Mouse (Mus musculus): ENCODE measurements around the gene Frat2. TPM values are rescaled to one million over a fixed set of nuclear protein-coding genes. Genes with fewer than 3 reads are reported as not detected.

The Frat2 gene
- polyA plus RNA-seq, 2 experiments, result 3.4 to 5.2 TPM

DNA sequence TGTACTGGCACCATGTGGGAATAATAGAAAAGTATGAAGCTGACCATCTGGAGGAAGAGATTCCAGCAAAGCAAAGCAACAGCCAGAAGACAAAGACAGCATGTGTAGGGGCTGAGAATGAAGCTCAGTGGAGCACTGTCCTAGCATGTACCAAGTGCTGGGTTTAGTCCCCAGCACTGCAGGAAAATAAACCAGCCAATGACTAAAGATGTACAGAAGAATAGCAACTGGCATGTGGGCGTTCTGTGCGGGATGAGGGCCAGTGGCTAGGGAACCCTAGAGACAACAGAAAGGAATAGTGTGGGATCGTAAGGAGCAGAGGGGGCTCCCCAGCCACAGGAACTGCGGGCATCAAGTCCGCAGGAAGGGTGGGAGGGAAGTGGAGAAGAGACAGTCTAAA is 21.4 kb upstream of the Frat2 start:
- Histone ChIP-seq H3K27me3 (ENCODE audit: control insufficient read depth, insufficient read depth, low read length) (no peaks in the 10 kb centered on the region), H3K9me3 (ENCODE audit: control insufficient read depth, low read length) (no peaks in the 10 kb centered on the region), H3K4me3 (ENCODE audit: insufficient read depth in 1 of 2, low read depth in 2 of 2, low read length in 2 of 2) (no peak overlapping the region), H3K4me2 (ENCODE audit: low read depth) (no peak overlapping the region), H3K27ac (no peak overlapping the region), H3K9ac (replicated peaks) (no peak overlapping the region), H3K4me1 (replicated peaks; ENCODE audit: control insufficient read depth in 2 of 2, insufficient read depth in 2 of 2, low read length in 1 of 2) (no peaks in the 10 kb centered on the region), H3K36me3 (replicated peaks; ENCODE audit: control insufficient read depth, insufficient read depth, low read depth) (peaks cover 21% of the 10 kb centered on the region)
- DNase-seq (ENCODE audit: low read depth in 3 of 3, low spot score in 3 of 3) (no peak), ATAC-seq (ENCODE audit: insufficient read depth) (no peak)
- WGBS (ENCODE audit: insufficient replicate concordance), result 80% methylated on average over 5 of the region's 5 CpGs
- no peak for TF ChIP-seq EP300 (IDR thresholded peaks at IDR 0.05; ENCODE audit: low read depth)
- TF ChIP-seq CTCF (IDR thresholded peaks at IDR 0.05; ENCODE audit: low read depth), result no peak

GRCm38 (mm10) chr19:41866707-41867106 is 18.8 kb upstream of the Frat2 start:
- no peak overlapping the region for H3K27ac ChIP-seq
- peaks cover 27% of the 10 kb centered on the region for H3K36me3 ChIP-seq (replicated peaks; ENCODE audit: control insufficient read depth, insufficient read depth, low read depth)
- no peak overlapping the region for H3K4me3 ChIP-seq (ENCODE audit: insufficient read depth in 1 of 2, low read depth in 2 of 2, low read length in 2 of 2)
- ATAC-seq (ENCODE audit: insufficient read depth) (no peak), DNase-seq (ENCODE audit: low read depth in 3 of 3, low spot score in 3 of 3) (no peak)
- no peaks in the 10 kb centered on the region for H3K4me1 ChIP-seq (replicated peaks; ENCODE audit: control insufficient read depth in 2 of 2, insufficient read depth in 2 of 2, low read length in 1 of 2)
- no peaks in the 10 kb centered on the region for H3K27me3 ChIP-seq (ENCODE audit: control insufficient read depth, insufficient read depth, low read length)
- no peak overlapping the region for H3K4me2 ChIP-seq (ENCODE audit: low read depth)
- no peak for TF ChIP-seq EP300 (IDR thresholded peaks at IDR 0.05; ENCODE audit: low read depth)
- TF ChIP-seq CTCF (IDR thresholded peaks at IDR 0.05; ENCODE audit: low read depth), result no peak
- no peak overlapping the region for H3K9ac ChIP-seq (replicated peaks)
- no peaks in the 10 kb centered on the region for H3K9me3 ChIP-seq (ENCODE audit: control insufficient read depth, low read length)
- 83% methylated on average over 8 of the region's 8 CpGs for WGBS (ENCODE audit: insufficient replicate concordance)

DNA sequence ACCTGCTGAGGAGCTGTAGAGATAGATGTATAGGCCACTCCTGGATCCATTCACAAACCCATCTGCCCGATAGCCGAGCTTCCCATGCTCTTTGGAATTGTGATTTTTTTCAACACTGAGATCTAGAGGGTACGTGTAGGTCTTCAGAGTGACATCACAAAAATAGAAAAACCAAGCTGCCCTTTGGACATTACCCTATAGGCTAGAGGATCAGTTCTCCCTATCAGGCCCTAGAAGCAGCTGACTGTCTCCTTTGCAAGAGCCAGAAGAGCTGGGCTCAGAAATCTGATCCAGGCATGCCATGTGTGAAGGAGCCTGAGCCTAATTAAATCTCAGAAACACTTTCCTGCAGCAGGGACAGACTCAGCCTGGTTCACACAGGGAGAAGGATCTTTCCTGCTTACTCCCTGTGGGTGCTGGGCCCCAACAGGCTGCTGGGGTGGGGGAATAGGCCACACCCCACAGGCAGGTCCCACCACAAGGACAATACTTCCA is 9.9 kb upstream of the Frat2 start:
- WGBS (ENCODE audit: insufficient replicate concordance), result 63% methylated on average over 3 of the region's 3 CpGs
- no peak overlapping the region for H3K9ac ChIP-seq (replicated peaks)
- H3K4me3 ChIP-seq (ENCODE audit: insufficient read depth in 1 of 2, low read depth in 2 of 2, low read length in 2 of 2), result no peak overlapping the region
- no peak overlapping the region for H3K4me2 ChIP-seq (ENCODE audit: low read depth)
- H3K27ac ChIP-seq, result no peak overlapping the region
- H3K27me3 ChIP-seq (ENCODE audit: control insufficient read depth, insufficient read depth, low read length), result no peaks in the 10 kb centered on the region
- H3K4me1 ChIP-seq (replicated peaks; ENCODE audit: control insufficient read depth in 2 of 2, insufficient read depth in 2 of 2, low read length in 1 of 2), result peaks cover 4 to 12% of the 10 kb centered on the region in 2 experiments; a peak in 2 of 4 replicates
- H3K9me3 ChIP-seq (ENCODE audit: control insufficient read depth, low read length), result no peaks in the 10 kb centered on the region
- H3K36me3 ChIP-seq (replicated peaks; ENCODE audit: control insufficient read depth, insufficient read depth, low read depth), result peaks cover 3% of the 10 kb centered on the region; the same call in 1 of the 2 replicates
- no peak for ATAC-seq (ENCODE audit: insufficient read depth)
- TF ChIP-seq EP300 (IDR thresholded peaks at IDR 0.05; ENCODE audit: low read depth) (no peak), CTCF (IDR thresholded peaks at IDR 0.05; ENCODE audit: low read depth) (no peak)
- DNase-seq (ENCODE audit: low read depth in 3 of 3, low spot score in 3 of 3), result no peak

DNA sequence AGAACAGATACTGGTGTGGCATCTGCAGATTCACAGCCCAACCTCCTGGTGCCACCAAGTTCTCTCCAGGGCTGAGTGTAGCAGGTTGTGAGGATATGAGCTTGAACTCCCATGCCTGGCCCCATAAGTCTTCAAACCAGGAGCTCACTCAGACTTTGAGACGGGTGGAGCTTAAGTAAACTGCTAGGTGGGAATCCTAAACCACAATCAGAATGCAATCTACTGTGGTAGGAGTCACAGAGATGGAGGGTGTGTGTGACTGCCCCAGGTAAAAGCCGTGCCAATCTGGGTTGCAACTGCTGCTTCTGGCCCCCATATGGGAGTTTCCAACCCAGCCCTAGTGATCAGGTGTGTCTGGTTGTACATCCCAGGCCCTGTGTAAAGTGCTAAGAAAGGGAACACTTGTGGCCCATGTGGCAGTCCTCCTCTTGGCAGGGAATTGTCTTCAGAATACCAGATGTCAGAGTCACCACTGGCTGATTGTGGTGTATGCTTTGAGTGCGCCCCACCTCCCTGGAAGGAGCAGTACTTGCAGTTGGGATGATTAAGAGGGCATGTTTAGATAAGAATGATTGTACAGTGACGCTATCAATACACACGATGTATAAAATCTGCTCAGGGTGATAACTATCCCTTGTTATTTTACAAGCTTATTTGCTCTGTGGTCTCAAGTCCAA is 9.3 kb upstream of the Frat2 start:
- no peak for TF ChIP-seq CTCF (IDR thresholded peaks at IDR 0.05; ENCODE audit: low read depth)
- TF ChIP-seq EP300 (IDR thresholded peaks at IDR 0.05; ENCODE audit: low read depth), result peak; percentile 34
- Histone ChIP-seq H3K9me3 (ENCODE audit: control insufficient read depth, low read length) (no peaks in the 10 kb centered on the region; the same call in 1 of the 2 replicates), H3K4me3 (ENCODE audit: insufficient read depth in 1 of 2, low read depth in 2 of 2, low read length in 2 of 2) (no peak overlapping the region), H3K4me1 (replicated peaks; ENCODE audit: control insufficient read depth in 2 of 2, insufficient read depth in 2 of 2, low read length in 1 of 2) (peaks cover 4 to 12% of the 10 kb centered on the region in 2 experiments; a peak in 2 of 4 replicates), H3K27ac (no peak overlapping the region), H3K36me3 (replicated peaks; ENCODE audit: control insufficient read depth, insufficient read depth, low read depth) (peaks cover 3% of the 10 kb centered on the region; the same call in 1 of the 2 replicates), H3K9ac (replicated peaks) (no peak overlapping the region), H3K27me3 (ENCODE audit: control insufficient read depth, insufficient read depth, low read length) (no peaks in the 10 kb centered on the region), H3K4me2 (ENCODE audit: low read depth) (no peak overlapping the region)
- peak; percentile 60; the same call in 1 of the 2 replicates for ATAC-seq (ENCODE audit: insufficient read depth)
- 21% methylated on average over 5 of the region's 5 CpGs for WGBS (ENCODE audit: insufficient replicate concordance)
- DNase-seq (ENCODE audit: low read depth in 3 of 3, low spot score in 3 of 3), result no peak

GRCm38 (mm10) chr19:41852423-41852822 is 4.5 kb upstream of the Frat2 start:
- 22% methylated on average over 4 of the region's 4 CpGs for WGBS (ENCODE audit: insufficient replicate concordance)
- DNase-seq (ENCODE audit: low read depth in 3 of 3, low spot score in 3 of 3) (no peak), ATAC-seq (ENCODE audit: insufficient read depth) (no peak)
- no peak overlapping the region for H3K4me2 ChIP-seq (ENCODE audit: low read depth)
- H3K4me3 ChIP-seq (ENCODE audit: insufficient read depth in 1 of 2, low read depth in 2 of 2, low read length in 2 of 2), result no peak overlapping the region
- no peak overlapping the region for H3K9ac ChIP-seq (replicated peaks)
- no peaks in the 10 kb centered on the region for H3K27me3 ChIP-seq (ENCODE audit: control insufficient read depth, insufficient read depth, low read length)
- H3K9me3 ChIP-seq (ENCODE audit: control insufficient read depth, low read length), result no peaks in the 10 kb centered on the region; the same call in 1 of the 2 replicates
- no peaks in the 10 kb centered on the region for H3K36me3 ChIP-seq (replicated peaks; ENCODE audit: control insufficient read depth, insufficient read depth, low read depth)
- TF ChIP-seq EP300 (IDR thresholded peaks at IDR 0.05; ENCODE audit: low read depth) (peak; percentile 62), CTCF (IDR thresholded peaks at IDR 0.05; ENCODE audit: low read depth) (no peak)
- H3K27ac ChIP-seq, result no peak overlapping the region
- H3K4me1 ChIP-seq (replicated peaks; ENCODE audit: control insufficient read depth in 2 of 2, insufficient read depth in 2 of 2, low read length in 1 of 2), result peaks cover 2 to 21% of the 10 kb centered on the region in 2 experiments; a peak in 2 of 4 replicates
